In the genomic region with DNA sequence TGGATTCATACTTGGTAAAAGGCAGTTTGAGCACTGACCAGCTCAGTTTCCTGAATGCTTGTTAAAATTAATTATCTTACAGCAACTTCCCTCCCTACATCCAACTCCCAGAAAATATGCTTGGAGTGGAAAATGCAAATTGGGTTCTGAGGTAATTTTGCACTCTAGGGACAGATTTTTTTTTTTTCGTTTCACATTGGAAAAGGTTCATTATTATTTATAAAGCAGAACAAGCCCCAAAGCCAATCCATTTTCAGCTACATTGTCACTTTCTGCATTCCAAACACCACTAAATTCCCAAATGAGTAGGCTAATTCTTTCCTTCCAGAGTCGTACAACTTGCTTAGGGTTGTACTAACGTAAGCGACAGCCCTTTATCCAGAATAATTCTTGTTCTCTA, we compare ENCODE assay signal across 21 mouse cellular contexts.
"Had no signal": no experiment of that assay in that cellular context is flagged by ENCODE, and none has a peak within 500 bp of the region (broad histone marks: within the 10 kb centered on the region; RNA-seq: fewer than 3 reads in every experiment).

No protein-coding gene starts in this region.

- H3K9me3 ChIP-seq: limb, embryonic 10.5 days; limb, embryonic 13.5 days; liver, embryonic 12.5 days; liver, embryonic 15.5 days; neural tube, embryonic 13.5 days had no signal

- H3K36me3 ChIP-seq: limb, embryonic 10.5 days; limb, embryonic 13.5 days; liver, embryonic 12.5 days; liver, embryonic 15.5 days; neural tube, embryonic 13.5 days had no signal

- H3K27me3 ChIP-seq: limb, embryonic 13.5 days; liver, embryonic 12.5 days; liver, embryonic 15.5 days; neural tube, embryonic 13.5 days had no signal

- H3K4me2 ChIP-seq: limb, embryonic 13.5 days; liver, embryonic 12.5 days; liver, embryonic 15.5 days; lung, embryonic 14.5 days; neural tube, embryonic 13.5 days had no signal

- H3K27ac ChIP-seq: kidney, postnatal 0 days; layer of hippocampus, adult 2 months; limb, embryonic 10.5 days; limb, embryonic 13.5 days; liver, embryonic 12.5 days; liver, embryonic 15.5 days; macrophage; neural tube, embryonic 13.5 days; stomach, postnatal 0 days had no signal

- H3K4me1 ChIP-seq: limb, embryonic 10.5 days; limb, embryonic 13.5 days; liver, embryonic 15.5 days; neural tube, embryonic 13.5 days had no signal

- H3K9ac ChIP-seq: limb, embryonic 13.5 days; liver, embryonic 12.5 days; liver, embryonic 15.5 days; lung, embryonic 14.5 days; neural tube, embryonic 13.5 days had no signal

- DNase-seq: kidney, adult 2 months; kidney, postnatal 25 days; layer of hippocampus, adult 9-11 months; liver; lung, embryonic 14.5 days; retina, postnatal 1 day; right cerebral cortex, postnatal 4 days; thymus, adult 2 months; thymus, postnatal 14 days had no signal

- ATAC-seq: intestine, postnatal 0 days; liver, embryonic 12.5 days; lung, postnatal 0 days had no signal

- H3K4me3 ChIP-seq: layer of hippocampus, adult 2 months; limb, embryonic 10.5 days; limb, embryonic 13.5 days; liver, embryonic 12.5 days; liver, embryonic 15.5 days; myocyte; neural tube, embryonic 13.5 days had no signal
